ENCODE assay signal across 8 mouse cellular contexts in the genomic region with DNA sequence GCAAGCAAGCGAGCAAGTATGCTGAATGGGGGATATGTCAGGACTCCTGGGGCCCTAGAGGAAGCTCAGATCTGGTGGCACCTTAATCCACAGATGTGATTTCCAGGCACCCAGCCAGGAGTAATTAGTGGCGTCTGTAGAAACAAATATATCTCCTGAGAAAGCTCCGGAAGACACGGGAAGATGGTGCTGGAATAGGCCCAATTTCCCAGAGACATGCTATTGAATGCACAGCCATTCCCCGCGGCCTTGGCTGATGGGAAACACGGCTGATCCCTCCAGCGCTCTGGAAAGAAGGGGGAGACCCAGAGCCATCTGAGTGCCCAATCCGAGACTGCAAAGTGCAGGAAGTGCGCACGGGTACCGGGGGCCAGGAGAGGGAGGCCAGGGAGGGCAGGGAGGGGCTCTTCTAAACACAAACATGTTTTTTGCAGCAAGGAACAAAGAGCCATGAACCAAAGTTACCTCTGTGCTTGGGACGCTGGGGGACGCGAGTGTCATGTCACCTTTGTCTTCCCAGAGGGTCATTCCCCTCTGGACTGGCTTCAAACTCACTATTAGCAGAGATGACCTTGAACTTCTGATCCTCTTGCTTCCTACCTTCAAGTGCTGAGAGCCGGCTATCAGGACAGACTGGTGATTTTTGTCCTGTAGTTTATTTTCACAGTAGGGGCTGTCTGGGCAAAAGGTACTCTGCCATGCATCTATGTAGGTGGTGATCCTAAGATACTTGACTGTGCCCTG. TPM values are rescaled to one million over a fixed set of nuclear protein-coding genes. Genes with fewer than 3 reads are reported as not detected.
A peak's percentile ranks its signal among the peaks of the same experiment; 100 is the strongest.
DNase-seq lines count a peak whose midpoint lies in the region.

No protein-coding gene starts in this region.

- DNase-seq in layer of hippocampus, adult 11-12 months (ENCODE audit: low spot score): peak; percentile 17
- DNase-seq in layer of hippocampus, postnatal 14 days (ENCODE audit: low spot score in 2 of 2): no peak
- DNase-seq in gastrocnemius, postnatal 10 days: peak; percentile 39
- peak; percentile 28 for DNase-seq in kidney, adult 18-20 months
- DNase-seq in lung, postnatal 36 days: peak; percentile 72
- no peak for DNase-seq in spleen, adult 12 weeks (ENCODE audit: low spot score)
- DNase-seq in yolk sac, embryonic 10.5 days (ENCODE audit: low spot score): no peak
- DNase-seq in thymus, postnatal 25 days: no peak

RNA-seq across cellular contexts. Expression of a gene that starts 21.7 kb away (rescaled TPM):
- total RNA-seq in layer of hippocampus, postnatal 14 days (2021): 10 to 100 TPM; 46.1 to 54.3 TPM
- total RNA-seq in gastrocnemius, postnatal 10 days (2021): 10 to 100 TPM; 49.8 to 58.0 TPM

Comparison
In these comparisons a context has a peak if more than half of its experiments do, and no peak if none do; other contexts are left out.
1. DNase-seq: peak in layer of hippocampus, adult 11-12 months (single experiment), gastrocnemius, postnatal 10 days (single experiment), kidney, adult 18-20 months (single experiment) and lung, postnatal 36 days (single experiment); none in layer of hippocampus, postnatal 14 days (0 of 2), spleen, adult 12 weeks (single experiment), yolk sac, embryonic 10.5 days (single experiment) and thymus, postnatal 25 days (single experiment).